Mouse (Mus musculus) adrenal gland, adult 18-20 months (tissue): Measurements from ENCODE around the gene Iqcg. TPM values are rescaled to one million over a fixed set of nuclear protein-coding genes. Genes with fewer than 3 reads are reported as not detected.
"Not testable (repeated sequence)": the region's sequence is repeated elsewhere in the genome, so short reads cannot be mapped to it uniquely, and the experiment has no call there.

Experiments used
- DNase-seq, 2 experiments: peaks; one replicate each; pipeline ENCODE4 v3.0.0; 2021 to 2022; ENCODE audit warnings: low spot score in 2 of 2
- total RNA-seq, 2 experiments: library from RNA; stranded (reverse); gene quantifications; 1 replicate in 1 of 2; 2 replicates in 1 of 2; pipeline ENCODE4 v1.2.3; 2021

Iqcg gene
- total RNA-seq, 2 experiments from 2014 or later: 2.1 to 2.6 TPM

DNA sequence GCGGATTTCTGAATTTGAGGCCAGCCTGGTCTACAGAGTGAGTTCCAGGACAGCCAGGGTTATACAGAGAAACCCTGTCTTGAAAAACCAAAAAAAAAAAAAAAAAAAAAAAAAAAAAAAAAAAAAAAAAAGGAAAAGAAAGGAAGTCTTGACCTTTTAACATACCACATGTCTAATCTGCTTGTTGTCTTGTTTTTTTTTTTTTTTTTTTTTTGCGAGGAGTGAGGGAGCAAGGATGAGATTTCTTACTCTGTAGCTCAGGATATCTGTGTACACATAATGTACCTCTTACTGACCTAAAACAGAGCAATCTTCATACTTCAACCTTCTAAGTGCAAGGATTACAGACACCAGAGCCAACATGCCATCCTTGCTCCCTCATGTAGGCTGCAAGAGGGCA lies 1.1 kb downstream of the Iqcg start:
- not testable (repeated sequence) for DNase-seq

DNA sequence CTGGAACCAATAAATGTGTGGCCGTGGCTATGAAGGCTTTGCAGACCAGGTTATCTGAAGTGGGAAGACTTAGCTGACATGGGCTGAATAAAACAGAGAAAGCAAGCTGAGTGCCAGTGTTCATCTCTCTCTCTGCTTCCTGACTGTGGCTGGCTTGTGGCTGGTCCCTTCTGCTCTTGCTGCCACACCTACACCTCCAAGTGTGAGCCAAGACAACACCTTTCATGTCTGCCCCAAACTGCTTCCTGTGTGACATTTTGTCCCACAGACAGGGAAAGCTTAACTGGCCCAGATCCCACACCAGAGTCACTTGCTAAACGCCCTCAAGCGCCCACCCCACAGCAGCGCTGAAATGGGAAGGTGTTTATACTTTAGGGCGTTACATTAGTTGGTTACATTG lies 2.9 kb downstream of the Iqcg start:
- no peak for DNase-seq

DNA sequence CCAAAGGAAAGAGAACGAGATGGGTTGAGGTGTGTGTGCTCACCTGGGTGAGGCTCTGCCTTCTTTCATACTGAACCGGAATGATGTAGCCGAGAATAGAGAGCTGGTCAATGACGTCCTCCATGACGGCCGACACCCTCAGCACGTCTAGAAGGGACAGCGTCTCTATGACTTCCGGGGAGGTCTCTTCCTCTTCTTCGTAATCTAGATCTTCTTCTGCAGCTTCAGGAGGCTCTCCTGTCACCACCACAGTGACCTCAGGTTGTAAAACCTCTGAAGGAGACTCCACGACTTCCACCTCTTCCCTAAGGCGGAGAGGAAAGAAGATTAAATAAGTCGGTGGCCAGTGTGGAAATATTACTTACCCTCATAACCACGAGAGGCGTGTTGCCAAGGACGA lies 6.2 kb downstream of the Iqcg start:
- DNase-seq: no peak

DNA sequence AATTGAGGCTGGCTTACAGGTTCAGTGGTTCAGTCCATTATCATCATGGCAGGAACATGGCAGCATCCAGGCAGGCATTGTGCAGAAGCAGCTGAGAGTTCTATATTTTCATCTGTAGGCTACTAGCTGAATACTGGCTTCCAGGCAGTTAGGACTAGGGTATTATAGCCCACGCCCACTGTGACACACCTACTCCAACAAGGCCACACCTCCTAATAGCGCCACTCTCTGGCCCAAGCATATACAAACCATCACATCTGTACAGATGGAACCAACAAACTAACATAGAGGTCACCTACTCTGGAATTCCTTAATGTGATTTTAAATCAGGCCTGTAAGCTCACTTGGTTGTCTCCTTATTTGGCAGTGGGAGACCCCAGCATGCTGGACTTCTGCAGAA lies 7.3 kb downstream of the Iqcg start:
- no peak for DNase-seq

DNA sequence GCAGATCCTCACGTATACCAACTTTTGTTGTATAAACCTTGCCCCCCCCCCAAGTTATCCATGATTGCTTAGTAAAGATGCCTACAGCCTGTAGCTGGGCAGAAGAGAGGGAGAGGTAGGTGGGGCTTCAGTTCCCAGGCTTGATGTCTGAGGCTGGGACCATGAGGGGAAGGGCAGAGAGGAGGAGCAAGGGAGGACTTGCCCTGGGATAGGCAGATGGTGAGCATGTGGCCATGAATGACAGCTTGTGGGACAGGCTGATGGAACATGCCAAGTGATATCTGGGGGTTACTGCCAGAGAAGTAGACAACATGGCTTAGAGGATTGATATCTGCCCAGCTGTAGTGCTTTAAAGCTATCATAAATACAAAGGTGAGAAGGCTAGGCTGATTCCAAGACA lies 8.0 kb downstream of the Iqcg start:
- DNase-seq: no peak

DNA sequence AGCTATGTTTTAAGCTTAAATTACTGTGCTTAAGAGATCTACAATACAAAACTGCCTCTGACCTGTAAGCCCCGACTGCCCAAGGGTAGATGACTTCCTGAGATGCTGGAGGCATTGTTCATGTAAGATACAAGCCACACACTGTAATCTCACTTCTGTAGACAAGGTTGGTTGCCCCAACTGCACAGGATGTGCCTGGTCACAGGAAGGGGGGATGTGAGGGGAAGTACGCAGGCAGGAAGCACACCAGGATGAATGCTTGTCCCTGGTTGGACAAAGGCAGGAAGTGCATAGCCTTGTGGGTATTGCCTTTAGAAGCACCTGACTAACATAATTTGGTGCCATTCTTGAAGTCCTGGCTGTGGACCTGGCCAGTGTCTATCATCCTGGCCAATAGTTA lies 12.8 kb downstream of the Iqcg start:
- DNase-seq: no peak

DNA sequence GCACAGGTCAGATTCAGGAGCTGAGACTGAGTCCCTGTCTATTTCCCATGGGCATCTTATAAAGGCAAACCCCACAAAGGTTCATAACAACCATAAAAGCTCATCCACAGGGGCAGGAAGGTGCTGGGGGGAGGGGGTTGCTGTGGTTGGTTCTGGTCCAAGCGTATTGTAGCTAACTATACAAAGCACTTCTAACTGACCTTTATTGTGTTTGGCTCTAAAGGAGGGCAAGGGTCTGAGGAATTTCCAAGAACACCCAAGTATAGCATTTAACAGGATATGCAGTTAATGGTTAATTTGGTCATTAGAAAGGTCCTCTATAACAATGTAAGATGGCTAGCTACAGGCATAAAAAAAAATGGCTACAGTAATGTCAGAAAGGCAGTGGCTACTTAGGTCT lies 13.3 kb downstream of the Iqcg start:
- no peak for DNase-seq

DNA sequence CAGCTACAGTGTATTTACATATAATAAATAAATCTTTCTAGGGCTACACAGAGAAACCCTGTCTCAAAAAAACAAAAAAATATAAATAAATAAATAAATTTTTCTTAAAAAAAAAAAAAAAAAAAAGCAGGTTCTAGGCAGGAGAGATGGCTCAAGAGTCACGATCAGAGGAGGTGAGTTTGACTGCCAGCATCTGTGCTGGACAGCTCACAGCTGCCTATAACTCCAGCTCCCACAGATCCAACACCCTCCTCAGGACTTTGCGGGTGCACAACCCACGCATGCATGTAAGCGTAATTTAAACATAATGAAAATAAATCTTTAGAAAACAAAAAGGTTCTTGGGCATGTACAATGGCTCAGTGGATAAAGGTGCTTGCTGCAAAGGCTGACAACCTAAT lies 20.0 kb downstream of the Iqcg start:
- DNase-seq: no peak

DNA sequence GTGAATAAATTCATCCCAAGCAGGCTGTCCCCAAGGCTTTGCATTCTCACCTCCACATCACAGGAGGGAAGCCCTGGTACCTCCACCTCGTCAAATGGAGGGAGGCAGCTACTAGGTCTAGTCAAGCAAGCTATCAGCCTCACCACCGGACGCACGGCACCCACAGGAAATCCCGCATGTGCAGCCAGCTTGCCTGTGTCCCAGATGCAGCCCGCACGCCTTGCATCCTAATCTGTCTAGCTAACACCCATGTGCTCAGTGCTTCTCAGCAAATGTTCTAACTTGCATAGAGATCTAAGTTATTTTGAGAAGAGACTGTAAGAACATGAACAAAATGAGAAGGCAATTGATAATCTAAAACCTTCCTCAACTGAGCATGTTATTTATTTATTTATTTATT lies 29.7 kb downstream of the Iqcg start:
- DNase-seq: no peak

DNA sequence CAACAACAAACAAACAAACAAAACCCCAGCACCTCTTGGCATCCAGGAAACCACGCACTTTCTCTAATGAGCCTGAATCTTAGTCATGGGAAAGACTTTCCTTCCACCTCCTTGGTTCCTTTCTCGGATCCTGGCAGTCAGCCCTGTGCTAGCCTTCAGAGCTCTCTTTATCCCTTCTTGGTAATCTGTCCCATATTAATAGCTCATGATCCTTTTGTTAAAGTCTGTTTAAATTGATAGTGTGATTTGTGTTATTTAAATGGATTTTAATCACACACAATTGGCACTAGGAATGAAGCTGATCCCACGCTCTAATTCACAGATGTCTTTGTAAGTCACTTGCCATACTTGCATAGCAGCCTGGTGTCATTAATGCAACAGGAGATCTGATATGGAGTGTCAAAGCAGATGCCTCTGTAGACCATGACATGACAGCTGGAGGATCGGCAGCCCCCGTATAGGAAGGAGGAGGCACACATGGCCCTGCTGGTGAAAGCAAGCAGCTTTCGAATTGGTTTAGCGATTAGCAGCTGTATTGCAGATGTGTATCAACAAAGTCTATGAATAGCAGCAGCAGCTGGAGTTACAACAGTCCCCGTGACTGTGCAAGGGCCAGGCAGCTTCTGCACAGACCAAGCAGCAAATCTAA lies 31.4 kb downstream of the Iqcg start:
- DNase-seq: no peak

DNA sequence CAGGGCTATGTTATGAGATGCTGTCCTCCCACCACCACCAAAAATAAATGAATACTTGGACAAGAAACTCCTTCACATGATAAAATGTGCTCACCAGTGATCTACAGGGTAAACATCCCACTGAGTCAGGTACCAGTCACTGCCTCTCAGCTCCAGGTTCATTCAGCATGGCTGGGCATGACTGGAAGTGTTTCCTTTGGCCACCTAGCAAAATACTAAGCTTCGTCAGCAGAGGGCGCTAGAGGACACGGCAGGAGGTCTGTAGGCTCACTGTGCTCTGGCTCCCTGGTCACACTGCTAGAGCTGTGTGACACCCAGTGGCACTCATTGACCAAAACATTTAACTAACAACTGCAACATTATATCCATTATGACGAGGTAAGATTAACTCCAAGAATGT lies 32.3 kb downstream of the Iqcg start:
- DNase-seq: peak; percentile 89 to 90

DNA sequence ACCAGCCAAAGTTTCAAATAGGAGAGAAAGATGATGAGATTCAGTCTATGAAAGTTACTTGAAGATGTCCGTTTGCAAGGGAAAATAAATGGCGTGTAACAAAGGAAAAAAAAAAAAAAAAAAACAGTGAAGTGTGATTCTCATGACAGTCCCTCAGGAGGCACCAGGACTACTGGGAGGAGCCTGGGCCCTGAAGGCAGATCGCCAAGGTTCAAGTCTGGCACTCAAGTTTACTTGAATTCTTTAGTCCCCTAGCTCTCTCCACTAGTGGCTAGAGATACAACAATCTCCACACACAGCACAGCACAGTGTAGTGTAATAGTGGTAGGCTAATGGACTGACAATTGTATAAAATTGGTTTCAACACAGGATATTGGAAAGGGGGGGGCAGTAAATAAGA lies 34.6 kb downstream of the Iqcg start:
- no peak for DNase-seq

DNA sequence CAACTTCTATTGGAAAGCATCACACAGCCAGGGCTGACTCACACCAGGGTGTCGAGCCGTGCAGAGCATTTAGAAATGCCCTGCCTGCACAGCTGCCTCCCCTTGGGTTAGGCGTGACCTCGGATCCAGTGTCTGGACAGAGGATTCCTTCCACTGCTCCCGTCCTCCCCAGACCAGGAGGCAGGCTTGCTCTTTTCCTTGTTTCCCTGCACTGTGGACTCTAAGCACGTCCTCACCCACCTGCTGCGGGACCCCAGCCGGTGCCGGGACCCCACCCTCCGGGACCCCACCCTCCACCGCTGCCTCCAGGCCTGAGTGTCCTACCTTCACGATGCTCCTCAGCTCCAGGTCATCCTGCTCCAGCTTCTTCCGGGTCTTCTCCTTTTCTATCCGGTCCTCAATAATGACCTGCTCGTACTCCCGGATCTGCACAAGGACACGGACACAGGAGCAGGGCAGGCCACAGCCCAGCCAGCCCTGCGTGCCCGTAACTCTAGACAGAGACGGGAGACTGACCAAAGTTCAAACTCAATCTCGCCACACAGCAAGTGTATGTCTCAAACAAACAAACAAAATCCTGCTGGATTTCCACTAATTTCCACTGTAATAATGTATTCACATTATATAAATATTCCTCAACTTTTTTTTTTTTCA lies 36.8 kb downstream of the Iqcg start:
- DNase-seq: peak; percentile 27

DNA sequence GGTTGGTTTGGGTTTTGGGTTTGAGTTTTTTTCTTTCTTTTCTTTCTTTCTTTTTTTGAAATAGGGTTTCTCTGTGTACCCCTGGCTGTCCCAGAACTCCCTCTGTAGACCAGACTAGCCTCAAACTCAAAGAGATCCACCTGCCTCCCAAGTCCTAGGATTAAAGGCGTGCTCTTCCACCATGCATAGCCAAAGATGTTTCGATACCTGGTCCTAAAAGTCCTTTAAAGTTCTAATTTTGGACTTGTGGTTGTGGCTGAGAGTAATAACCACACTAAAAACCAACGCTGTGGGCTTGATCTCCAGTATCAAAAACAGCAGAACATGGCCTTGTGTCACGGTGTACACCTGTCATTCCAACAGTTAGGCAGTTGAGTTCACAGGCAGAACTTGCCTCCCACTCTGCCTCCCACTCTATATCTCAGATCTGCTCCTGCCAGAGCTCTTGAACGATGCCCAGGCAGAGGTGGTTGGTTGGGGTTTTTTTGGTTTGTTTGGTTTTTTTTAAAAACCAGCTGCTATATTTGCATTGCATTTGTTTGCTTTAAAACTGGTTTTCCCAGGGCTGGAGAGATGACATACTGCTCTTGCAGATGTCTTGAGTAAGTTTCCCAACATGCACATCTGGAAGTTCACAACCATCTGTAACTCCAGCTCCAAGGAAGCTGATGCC lies 38.2 kb downstream of the Iqcg start:
- DNase-seq: no peak

DNA sequence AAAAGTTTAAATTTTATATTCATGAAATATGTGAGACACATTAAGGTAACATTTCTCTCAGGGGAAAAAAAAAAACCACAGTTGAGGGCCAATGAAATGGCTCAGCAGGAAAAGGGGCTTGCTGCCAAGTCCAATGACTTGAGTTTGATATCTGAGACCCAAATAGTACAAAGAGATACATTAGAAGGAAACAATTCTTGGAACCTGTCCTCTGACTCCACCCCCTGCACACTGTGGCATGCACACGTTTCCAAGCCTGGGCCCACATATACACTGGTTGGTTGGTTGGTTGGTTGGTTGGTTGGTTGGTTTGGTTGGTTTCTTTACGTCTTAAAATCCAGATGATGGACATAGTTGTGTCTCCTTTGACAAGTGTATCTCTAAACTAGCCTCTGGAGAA lies 40.0 kb downstream of the Iqcg start:
- DNase-seq: no peak

DNA sequence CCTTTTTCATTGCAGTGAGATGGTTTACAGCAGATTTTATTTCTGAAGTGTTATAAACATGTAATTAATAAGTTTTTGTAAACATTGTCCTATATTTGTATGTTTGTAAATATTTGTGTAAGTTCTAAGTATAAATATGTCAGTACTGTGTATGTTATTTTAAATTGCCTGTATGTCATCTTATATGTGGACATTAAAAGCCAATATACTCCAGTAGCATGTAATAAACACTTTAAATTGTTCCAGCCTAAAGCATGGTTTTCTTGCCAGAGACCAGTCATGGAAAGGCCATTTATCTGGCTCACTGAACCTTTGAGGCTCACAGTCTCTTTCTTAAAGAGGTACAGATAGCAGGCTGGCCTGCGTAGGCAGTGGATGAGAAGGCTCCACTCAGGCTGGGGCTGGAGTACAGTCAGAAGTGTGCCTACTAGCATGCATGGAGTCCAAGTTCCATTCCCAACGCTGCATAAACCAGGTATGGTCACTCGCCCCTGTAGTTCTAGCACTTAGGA lies 40.6 kb downstream of the Iqcg start:
- no peak for DNase-seq

DNA sequence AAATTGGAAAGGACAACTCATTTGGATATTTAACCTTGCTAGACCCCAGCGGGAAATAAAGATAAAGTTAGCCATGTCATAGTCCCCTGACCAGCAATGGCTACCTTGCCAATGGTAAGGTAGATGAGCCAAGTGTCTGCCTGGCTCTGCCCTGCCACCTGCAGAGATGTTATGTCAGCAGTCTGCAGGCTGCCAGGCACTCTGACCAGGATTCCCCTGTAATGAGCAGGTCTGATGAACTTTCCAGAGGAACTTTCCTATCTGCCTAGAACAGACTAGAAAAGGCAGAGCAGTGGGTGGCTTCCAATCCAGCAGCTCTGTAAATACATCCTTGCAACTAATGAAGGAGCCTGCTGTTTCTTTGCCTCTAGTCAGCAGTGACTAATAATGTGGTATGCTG lies 41.1 kb downstream of the Iqcg start:
- no peak for DNase-seq

DNA sequence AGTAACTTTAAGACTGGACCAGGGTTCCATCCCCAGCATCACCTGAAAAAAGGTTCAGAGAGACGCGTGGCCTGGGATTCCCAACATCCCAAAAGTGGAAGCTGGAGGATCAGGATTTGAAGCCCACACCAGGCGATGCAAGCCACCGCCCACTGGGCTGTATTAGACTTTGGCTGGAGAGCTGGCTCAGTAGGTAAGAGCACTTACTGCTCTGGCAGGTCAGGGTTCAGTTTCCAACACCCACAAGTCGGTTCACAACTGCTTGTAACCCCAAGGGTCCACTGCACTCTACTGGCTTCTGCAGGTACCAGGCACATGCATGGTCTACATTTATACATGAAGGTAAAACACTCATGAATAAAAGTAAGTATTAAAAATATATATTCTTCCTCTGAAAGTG lies 42.2 kb downstream of the Iqcg start:
- DNase-seq: no peak

DNA sequence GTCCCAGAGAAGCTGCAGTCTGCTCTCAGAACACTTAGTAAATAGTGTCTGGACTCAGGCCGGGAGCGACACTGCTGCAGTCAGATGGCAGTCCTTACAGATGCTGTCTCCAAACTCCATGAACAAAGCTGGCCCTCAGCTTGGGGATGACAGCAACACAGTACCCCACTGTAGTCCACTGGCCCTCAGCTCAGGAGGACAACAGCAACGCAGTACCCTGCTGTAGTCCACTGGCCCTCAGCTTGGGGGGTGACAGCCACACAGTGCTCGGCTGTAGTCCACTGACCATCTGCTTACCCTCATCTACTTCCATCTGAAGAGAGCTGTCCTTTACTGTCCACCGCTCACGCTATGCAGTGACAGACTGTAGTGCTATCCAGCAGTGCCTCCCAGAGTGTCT lies 45.9 kb downstream of the Iqcg start:
- no peak for DNase-seq

DNA sequence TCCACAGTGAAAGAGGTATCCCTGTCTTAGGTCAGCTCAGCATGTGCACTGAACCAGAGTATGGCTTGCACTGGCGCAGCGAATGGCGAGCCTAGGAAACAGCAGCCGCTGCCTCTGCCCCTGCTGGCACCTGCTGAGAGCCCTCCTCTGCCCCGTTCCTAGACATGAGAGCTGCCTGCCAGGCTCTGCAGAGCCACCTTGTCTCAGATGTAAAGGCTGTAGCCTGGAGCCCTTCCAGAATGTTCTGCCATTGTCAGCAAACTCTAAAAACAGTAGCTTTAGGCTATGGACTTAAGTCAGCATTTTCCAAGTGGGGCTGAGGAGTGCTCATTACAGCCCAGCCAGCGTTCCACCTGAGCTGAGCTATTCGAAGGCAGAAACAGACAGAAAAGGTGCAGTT lies 48.6 kb downstream of the Iqcg start:
- DNase-seq: no peak

DNA sequence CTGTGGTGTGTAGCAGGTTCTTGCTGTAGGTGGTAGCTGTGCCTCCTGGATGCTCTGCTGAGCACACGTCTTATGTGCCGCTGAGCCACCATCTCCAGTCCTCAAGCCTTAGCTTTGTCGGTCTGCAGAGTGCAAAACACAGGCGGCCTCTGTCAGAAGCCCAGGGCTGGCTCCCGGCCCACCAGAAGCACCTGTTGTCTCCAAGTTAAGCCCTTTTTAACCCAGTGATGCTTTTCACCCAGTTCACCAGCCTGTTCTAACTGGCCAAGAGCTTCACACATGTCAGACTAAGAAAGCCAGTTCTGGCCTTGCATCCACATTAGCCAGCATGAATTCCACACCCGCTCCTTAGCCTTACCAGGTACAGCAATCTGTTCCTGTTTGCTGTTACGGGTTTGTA lies 49.1 kb downstream of the Iqcg start:
- no peak for DNase-seq

DNA sequence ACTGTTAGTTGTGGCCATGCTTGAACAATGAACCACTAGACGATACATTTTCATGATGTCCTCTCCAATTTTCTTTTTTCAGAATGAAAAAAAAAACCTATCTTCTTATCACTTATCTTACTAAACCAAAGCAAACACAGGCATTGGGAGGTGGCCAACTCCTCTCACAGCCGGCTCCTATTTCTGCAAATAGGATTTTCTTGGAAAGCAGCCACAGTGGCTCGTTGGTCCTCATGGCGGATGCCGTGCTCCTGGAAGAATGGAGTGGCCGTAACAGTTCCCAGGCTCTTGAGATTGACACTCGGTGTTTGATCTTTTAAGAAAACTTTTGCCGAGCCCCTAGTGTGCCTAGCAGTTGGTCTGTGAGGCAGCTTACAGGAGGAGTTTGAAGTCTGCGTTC lies 50.8 kb downstream of the Iqcg start:
- DNase-seq: no peak

DNA sequence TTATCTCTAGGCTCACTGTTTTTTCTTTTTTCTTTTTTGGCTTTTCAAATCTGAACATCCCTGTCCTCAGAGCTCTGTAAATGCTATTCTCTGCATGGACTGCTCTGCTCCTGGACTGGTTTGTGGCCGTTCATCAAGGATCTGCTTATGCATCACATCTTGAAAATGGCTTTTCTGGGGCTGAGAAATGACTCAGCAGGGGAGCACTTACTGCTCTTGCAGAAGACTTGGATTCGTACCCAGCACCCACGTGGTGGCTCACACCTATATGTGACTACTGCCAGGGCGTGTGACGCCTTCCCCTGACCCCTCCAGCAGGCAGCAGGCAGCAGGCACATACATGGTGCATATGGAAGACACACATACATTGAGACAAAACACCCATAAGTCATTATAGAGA lies 63.9 kb downstream of the Iqcg start:
- no peak for DNase-seq
